22 mouse cellular contexts compared by ENCODE assay signal in genomic region chr13:114094151-114094875, GRCm38 (mm10).
DNase-seq lines count a peak whose midpoint lies in the region; ATAC-seq and TF ChIP-seq lines count a peak whose summit lies in the region.
"Had no signal": no experiment of that assay in that cellular context is flagged by ENCODE, and none has a peak within 500 bp of the region (broad histone marks: within the 10 kb centered on the region; RNA-seq: fewer than 3 reads in every experiment).

No protein-coding gene starts in this region.

- no peak overlapping the region for H3K4me2 ChIP-seq in forebrain, embryonic 16.5 days (ENCODE audit: low read length)
- H3K4me2 ChIP-seq in forebrain, embryonic 15.5 days (replicated peaks): no peak overlapping the region
- H3K4me2 ChIP-seq in lung, postnatal 0 days (replicated peaks; ENCODE audit: low read depth, low read length): no peak overlapping the region
- H3K4me2 ChIP-seq: embryonic facial prominence, embryonic 13.5 days; intestine, embryonic 15.5 days; midbrain, embryonic 12.5 days had no signal

- no peak overlapping the region; the same call in 1 of the 2 replicates for H3K27ac ChIP-seq in forebrain, embryonic 16.5 days (ENCODE audit: low read length)
- H3K27ac ChIP-seq in forebrain, embryonic 15.5 days (replicated peaks): no peak overlapping the region
- H3K27ac ChIP-seq in lung, postnatal 0 days (ENCODE audit: low read length): no peak overlapping the region
- H3K27ac ChIP-seq: embryonic facial prominence, embryonic 13.5 days; hindbrain, embryonic 10.5 days; intestine, embryonic 15.5 days; limb, embryonic 10.5 days; midbrain, embryonic 12.5 days had no signal

- peak; percentile 37 to 42 for DNase-seq in heart, adult 18-20 months
- no peak for DNase-seq in heart, postnatal 4 days
- no peak for DNase-seq in lung, postnatal 0 days (ENCODE audit: low spot score)
- no peak for DNase-seq in lung, adult 2 months
- DNase-seq in adipocyte (ENCODE audit: low spot score): peak; percentile 57
- DNase-seq in T-cell, adult 2 months (ENCODE audit: low spot score): no peak
- DNase-seq: adrenal gland, adult 8-10 months; cerebellum, adult 18-20 months; gastrocnemius, postnatal 36 days; kidney, adult 8-10 months; kidney, postnatal 10 days; liver; spleen, adult 18-20 months had no signal

- no peaks in the 10 kb centered on the region for H3K4me1 ChIP-seq in forebrain, embryonic 16.5 days (replicated peaks; ENCODE audit: control insufficient read depth, insufficient read depth, low read length)
- H3K4me1 ChIP-seq in forebrain, embryonic 15.5 days: peaks cover 10% of the 10 kb centered on the region; the same call in 1 of the 2 replicates
- no peaks in the 10 kb centered on the region for H3K4me1 ChIP-seq in lung, postnatal 0 days (ENCODE audit: insufficient read depth, low read depth, low read length)
- H3K4me1 ChIP-seq in lung, adult 2 months (ENCODE audit: control insufficient read depth, insufficient read depth, low read length): no peaks in the 10 kb centered on the region; the same call in 1 of the 2 replicates
- H3K4me1 ChIP-seq: hindbrain, embryonic 10.5 days; intestine, embryonic 15.5 days; midbrain, embryonic 12.5 days had no signal

- TF ChIP-seq POLR2A in lung, adult 2 months (IDR thresholded peaks at IDR 0.05; ENCODE audit: borderline replicate concordance, extremely low read depth, low read depth, low read length): no peak

- H3K4me3 ChIP-seq in forebrain, embryonic 16.5 days (replicated peaks; ENCODE audit: low read length): no peak overlapping the region
- no peak overlapping the region for H3K4me3 ChIP-seq in forebrain, embryonic 15.5 days
- no peak overlapping the region for H3K4me3 ChIP-seq in lung, postnatal 0 days (ENCODE audit: low read depth, low read length)
- H3K4me3 ChIP-seq in lung, adult 2 months (replicated peaks; ENCODE audit: extremely low read depth, low read depth, low read length): no peak overlapping the region
- H3K4me3 ChIP-seq: embryonic facial prominence, embryonic 13.5 days; hindbrain, embryonic 10.5 days; intestine, embryonic 15.5 days; limb, embryonic 10.5 days; midbrain, embryonic 12.5 days had no signal

- no peak overlapping the region for H3K9ac ChIP-seq in forebrain, embryonic 16.5 days (replicated peaks; ENCODE audit: low read depth, low read length)
- H3K9ac ChIP-seq in forebrain, embryonic 15.5 days (replicated peaks): no peak overlapping the region
- no peak overlapping the region for H3K9ac ChIP-seq in lung, postnatal 0 days (replicated peaks; ENCODE audit: low read depth)
- H3K9ac ChIP-seq: embryonic facial prominence, embryonic 13.5 days; intestine, embryonic 15.5 days; midbrain, embryonic 12.5 days had no signal

- no peak for TF ChIP-seq CTCF in lung, postnatal 0 days (IDR thresholded peaks at IDR 0.05)
- no peak for TF ChIP-seq CTCF in lung, adult 2 months (IDR thresholded peaks at IDR 0.05; ENCODE audit: insufficient read depth, low read length)

- no peaks in the 10 kb centered on the region for H3K27me3 ChIP-seq in forebrain, embryonic 16.5 days (replicated peaks; ENCODE audit: control insufficient read depth, insufficient read depth, low read length)
- H3K27me3 ChIP-seq in forebrain, embryonic 15.5 days: no peaks in the 10 kb centered on the region
- H3K27me3 ChIP-seq in lung, postnatal 0 days (replicated peaks; ENCODE audit: insufficient read depth, low read length): no peaks in the 10 kb centered on the region
- H3K27me3 ChIP-seq: embryonic facial prominence, embryonic 13.5 days; intestine, embryonic 15.5 days; midbrain, embryonic 12.5 days; Patski had no signal

- 70% methylated on average over 7 of the region's 7 CpGs for WGBS in forebrain, embryonic 16.5 days
- WGBS in forebrain, embryonic 15.5 days: 77% methylated on average over 7 of the region's 7 CpGs
- 63% methylated on average over 7 of the region's 7 CpGs for WGBS in lung, postnatal 0 days
- 65% methylated on average over 7 of the region's 7 CpGs for whole genome bisulfite sequencing in lung, adult 2 months

- H3K36me3 ChIP-seq in forebrain, embryonic 16.5 days (ENCODE audit: control insufficient read depth, insufficient read depth): no peaks in the 10 kb centered on the region
- H3K36me3 ChIP-seq in forebrain, embryonic 15.5 days: no peaks in the 10 kb centered on the region
- no peaks in the 10 kb centered on the region for H3K36me3 ChIP-seq in lung, postnatal 0 days (ENCODE audit: insufficient read depth, low read length)
- H3K36me3 ChIP-seq: embryonic facial prominence, embryonic 13.5 days; hindbrain, embryonic 10.5 days; intestine, embryonic 15.5 days; limb, embryonic 10.5 days; midbrain, embryonic 12.5 days had no signal

- peak; percentile 47; the same call in 1 of the 2 replicates for ATAC-seq in forebrain, embryonic 16.5 days
- no peak for ATAC-seq in forebrain, embryonic 15.5 days (replicated peaks)
- ATAC-seq in lung, postnatal 0 days: no peak
- ATAC-seq: hindbrain, embryonic 16.5 days; intestine, embryonic 15.5 days; Patski had no signal

- TF ChIP-seq EP300 in lung, postnatal 0 days (IDR thresholded peaks at IDR 0.05): peak; percentile 46

- H3K9me3 ChIP-seq in forebrain, embryonic 16.5 days (ENCODE audit: control insufficient read depth, low read length): no peaks in the 10 kb centered on the region
- no peaks in the 10 kb centered on the region for H3K9me3 ChIP-seq in forebrain, embryonic 15.5 days
- no peaks in the 10 kb centered on the region for H3K9me3 ChIP-seq in lung, postnatal 0 days (ENCODE audit: low read length)
- H3K9me3 ChIP-seq: embryonic facial prominence, embryonic 13.5 days; hindbrain, embryonic 10.5 days; intestine, embryonic 15.5 days; limb, embryonic 10.5 days; midbrain, embryonic 12.5 days had no signal

Comparison
In these comparisons a context has a peak if more than half of its experiments do, and no peak if none do; other contexts are left out.
1. DNase-seq: peak in heart, adult 18-20 months (2 of 2) and adipocyte (single experiment); none in heart, postnatal 4 days (single experiment), lung, postnatal 0 days (single experiment), lung, adult 2 months (single experiment) and T-cell, adult 2 months (single experiment).